Mouse (Mus musculus): Measurements from ENCODE around the gene Cdc20. TPM values are rescaled to one million over a fixed set of nuclear protein-coding genes. Genes with fewer than 3 reads are reported as not detected.

The Cdc20 gene
- polyA plus RNA-seq, 1 experiment from 2014 or later: 23.4 TPM

- H3K9ac ChIP-seq (replicated peaks): no peak overlapping the region
- H3K27me3 ChIP-seq (replicated peaks): no peaks in the 10 kb centered on the region
- no peak overlapping the region for H3K4me2 ChIP-seq
- 95% methylated on average over 8 of the region's 8 CpGs for WGBS
- H3K27ac ChIP-seq (replicated peaks): no peak overlapping the region
- no peak overlapping the region for H3K4me3 ChIP-seq (replicated peaks)
- peaks cover 99% of the 10 kb centered on the region for H3K36me3 ChIP-seq
- no peak for ATAC-seq (ENCODE audit: low FRiP score)
- no peaks in the 10 kb centered on the region for H3K9me3 ChIP-seq (replicated peaks)
- H3K4me1 ChIP-seq: no peaks in the 10 kb centered on the region
Measured at GRCm38 (mm10) chr4:118387316-118387715, 49.8 kb downstream of the Cdc20 start.

GRCm38 (mm10) chr4:118383271-118383670 is 53.9 kb downstream of the Cdc20 start:
- ATAC-seq (ENCODE audit: low FRiP score): no peak
- WGBS: 90% methylated on average over 7 of the region's 7 CpGs
- H3K9ac ChIP-seq (replicated peaks): no peak overlapping the region
- H3K27ac ChIP-seq (replicated peaks): no peak overlapping the region
- no peaks in the 10 kb centered on the region for H3K4me1 ChIP-seq
- no peaks in the 10 kb centered on the region for H3K27me3 ChIP-seq (replicated peaks)
- H3K9me3 ChIP-seq (replicated peaks): no peaks in the 10 kb centered on the region
- peaks cover 95% of the 10 kb centered on the region for H3K36me3 ChIP-seq
- H3K4me3 ChIP-seq (replicated peaks): no peak overlapping the region
- no peak overlapping the region for H3K4me2 ChIP-seq

Other genes with a start within 250 kb of the Cdc20 start
- 62.9 and 68.5 TPM in 2 replicates for gene Ptprf, start 145.9 kb downstream of the Cdc20 start, polyA plus RNA-seq (2015; fragmentation: Nextera tagmentation; extraction: Ambion mirVana)
- gene Szt2, start 28.1 kb downstream of the Cdc20 start, polyA plus RNA-seq (2015; fragmentation: Nextera tagmentation; extraction: Ambion mirVana): 7.1 and 8.3 TPM in 2 replicates
- gene Med8, start 28.0 kb downstream of the Cdc20 start, polyA plus RNA-seq (2015; fragmentation: Nextera tagmentation; extraction: Ambion mirVana): 99.7 and 103 TPM in 2 replicates
- 31.2 and 49.2 TPM in 2 replicates for gene Elovl1, start 9.3 kb downstream of the Cdc20 start, polyA plus RNA-seq (2015; fragmentation: Nextera tagmentation; extraction: Ambion mirVana)
- 0.12 and 0.43 TPM in 2 replicates for gene Mpl, start 20.2 kb upstream of the Cdc20 start, polyA plus RNA-seq (2015; fragmentation: Nextera tagmentation; extraction: Ambion mirVana)
- 16.1 and 17.9 TPM in 2 replicates for gene Tie1, start 52.7 kb upstream of the Cdc20 start, polyA plus RNA-seq (2015; fragmentation: Nextera tagmentation; extraction: Ambion mirVana)
- gene 2610528J11Rik, start 89.6 kb upstream of the Cdc20 start, polyA plus RNA-seq (2015; fragmentation: Nextera tagmentation; extraction: Ambion mirVana): 3.7 TPM in 1 of 2 replicates, not detected in the other
- gene Tmem125, start 106.7 kb upstream of the Cdc20 start, polyA plus RNA-seq (2015; fragmentation: Nextera tagmentation; extraction: Ambion mirVana): 0.20 and 1.8 TPM in 2 replicates
- gene Cfap57, start 183.4 kb upstream of the Cdc20 start, polyA plus RNA-seq (2015; fragmentation: Nextera tagmentation; extraction: Ambion mirVana): 1.3 and 1.5 TPM in 2 replicates
- gene Ebna1bp2, start 183.4 kb upstream of the Cdc20 start, polyA plus RNA-seq (2015; fragmentation: Nextera tagmentation; extraction: Ambion mirVana): 84.7 and 102 TPM in 2 replicates
- gene Olfr62, start 221.6 kb upstream of the Cdc20 start, polyA plus RNA-seq (2015; fragmentation: Nextera tagmentation; extraction: Ambion mirVana): not detected in 2 replicates

Measured in neural tube, embryonic 15.5 days (tissue).